Mouse (Mus musculus): ENCODE results near the gene Nol9.
A peak's percentile ranks its signal among the peaks of the same experiment; 100 is the strongest.

GRCm38 (mm10) chr4:152079261-152079660 is 40.1 kb downstream of the Nol9 start:
- TF ChIP-seq CTCF (IDR thresholded peaks at IDR 0.05 in 2 of 3, conservative IDR thresholded peaks at IDR 0.05 in 1 of 3; ENCODE audit: control insufficient read depth in 1 of 3, insufficient read depth in 1 of 3, low read depth in 2 of 3, low read length in 3 of 3, poor library complexity in 1 of 3, severe bottlenecking in 1 of 3), result peak in 1 of 3 experiments; percentile 33; a peak in 2 of 6 replicates
- TF ChIP-seq ZKSCAN1 (IDR thresholded peaks at IDR 0.05; ENCODE audit: low read depth, low read length), result no peak
- TF ChIP-seq POLR2AphosphoS2 (IDR thresholded peaks at IDR 0.05; ENCODE audit: low read length), result no peak
- no peak for TF ChIP-seq MEF2A (IDR thresholded peaks at IDR 0.05; ENCODE audit: extremely low read depth, insufficient replicate concordance, low read depth, low read length, poor library complexity, severe bottlenecking)
- no peak for TF ChIP-seq EP300 (IDR thresholded peaks at IDR 0.05; ENCODE audit: low read depth in 1 of 2, low read length in 2 of 2)
- TF ChIP-seq MAX (IDR thresholded peaks at IDR 0.05; ENCODE audit: low read length), result no peak
- no peak for TF ChIP-seq MXI1 (IDR thresholded peaks at IDR 0.05; ENCODE audit: low read depth, low read length)
- TF ChIP-seq JUND (IDR thresholded peaks at IDR 0.05; ENCODE audit: low read depth, low read length), result no peak

Data from MEL (cell line).